Mouse (Mus musculus) spleen, adult 18-20 months (tissue): ENCODE data around the gene Arrdc4.

Experiments
- DNase-seq, 2 experiments: peaks; one replicate each; pipeline ENCODE4 v3.0.0; 2022; ENCODE audit warnings: mixed read lengths in 2 of 2

Arrdc4 gene

DNA sequence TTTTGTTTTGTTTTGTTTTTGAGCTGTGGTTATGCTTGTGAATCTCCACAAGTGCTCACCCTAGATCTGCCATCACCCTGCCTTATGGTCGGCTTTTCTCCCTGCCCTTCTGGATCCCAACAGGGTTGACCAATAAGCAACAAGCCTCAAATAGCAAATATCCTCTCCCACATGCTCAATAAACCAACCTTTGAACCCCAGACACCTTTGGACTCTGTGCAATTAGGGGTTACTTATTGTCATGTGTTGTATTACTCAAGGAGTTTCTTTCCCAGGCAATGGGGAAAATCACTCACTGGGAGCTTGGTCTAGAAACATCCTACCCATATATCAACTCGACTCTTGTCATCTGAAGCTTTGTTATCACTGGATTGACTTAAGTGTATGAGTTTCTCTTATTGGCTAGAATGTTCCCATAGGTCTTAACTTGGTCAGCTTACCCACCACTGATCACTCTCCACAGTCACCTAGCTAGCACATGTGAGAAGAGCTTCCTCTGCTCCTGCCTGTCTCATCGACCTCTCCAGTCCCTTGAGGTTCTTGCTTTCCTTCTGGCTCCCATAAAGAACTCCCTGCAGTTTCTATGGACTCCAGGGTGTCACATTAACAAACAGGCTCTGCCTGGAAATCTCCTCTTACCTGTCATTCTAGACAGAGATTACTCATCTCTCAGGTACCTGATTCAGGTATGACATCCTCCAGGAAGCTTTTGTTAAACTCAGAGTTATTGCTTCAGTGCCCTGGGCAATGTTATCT is 40.3 kb downstream of the Arrdc4 start:
- no peak for DNase-seq

DNA sequence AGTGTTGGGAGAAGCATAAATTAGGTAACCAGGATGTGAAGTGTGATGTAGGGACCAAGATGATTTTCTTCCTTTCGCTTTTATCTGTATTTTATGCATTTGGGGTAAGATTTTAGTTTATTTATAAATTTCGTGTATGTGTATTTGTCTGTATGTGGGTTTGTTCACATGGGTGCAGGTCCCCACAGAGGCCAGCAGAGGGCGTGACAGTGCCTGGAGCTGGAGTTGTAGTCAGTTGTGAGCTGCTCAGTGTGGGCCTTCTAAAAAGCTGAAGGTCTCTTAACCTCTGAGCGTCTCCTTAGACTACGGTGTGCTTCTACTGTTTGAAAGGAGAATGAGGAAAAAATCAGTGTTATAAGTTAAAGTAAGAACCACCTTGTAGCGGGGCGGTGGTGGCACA is 43.9 kb downstream of the Arrdc4 start:
- no peak for DNase-seq

DNA sequence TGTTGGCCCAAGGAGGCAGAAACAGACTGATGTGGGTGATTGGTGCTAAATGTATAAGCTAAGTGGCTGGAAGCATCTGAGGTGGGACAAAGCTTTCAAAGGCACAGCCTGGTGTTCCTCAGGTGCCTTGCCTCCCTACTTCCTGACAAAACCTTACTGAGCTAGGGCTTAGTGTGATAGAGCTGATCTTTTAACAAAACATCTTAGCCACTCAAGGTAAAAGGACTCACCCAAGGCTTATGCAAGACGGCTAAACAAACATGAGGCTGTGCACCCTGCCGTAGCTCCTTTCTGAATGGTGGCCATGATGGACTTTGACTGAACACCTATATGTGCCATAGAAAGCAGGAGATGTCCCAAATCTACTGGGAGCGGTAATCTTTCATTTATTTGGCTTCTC is 51.7 kb downstream of the Arrdc4 start:
- DNase-seq: no peak

DNA sequence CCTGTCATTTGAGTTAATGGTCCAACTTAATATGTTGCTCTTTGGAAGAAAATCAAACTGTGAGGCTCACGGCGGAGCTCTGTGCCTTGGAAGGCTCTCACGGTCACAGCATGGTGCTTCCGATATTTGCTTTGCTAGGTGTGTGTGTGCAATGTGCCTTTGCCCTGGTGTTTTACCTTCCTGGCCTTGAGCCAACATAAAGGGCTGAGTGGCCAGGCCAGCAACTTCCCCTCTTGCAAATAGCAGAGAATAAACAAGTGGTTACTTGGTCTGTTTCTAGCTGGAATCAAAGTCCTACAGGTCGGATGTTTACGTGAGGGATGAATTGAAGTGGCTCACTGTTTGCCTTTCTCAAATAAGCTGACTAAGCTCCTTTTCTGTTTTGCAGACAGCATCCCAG is 52.1 kb downstream of the Arrdc4 start:
- no peak for DNase-seq

DNA sequence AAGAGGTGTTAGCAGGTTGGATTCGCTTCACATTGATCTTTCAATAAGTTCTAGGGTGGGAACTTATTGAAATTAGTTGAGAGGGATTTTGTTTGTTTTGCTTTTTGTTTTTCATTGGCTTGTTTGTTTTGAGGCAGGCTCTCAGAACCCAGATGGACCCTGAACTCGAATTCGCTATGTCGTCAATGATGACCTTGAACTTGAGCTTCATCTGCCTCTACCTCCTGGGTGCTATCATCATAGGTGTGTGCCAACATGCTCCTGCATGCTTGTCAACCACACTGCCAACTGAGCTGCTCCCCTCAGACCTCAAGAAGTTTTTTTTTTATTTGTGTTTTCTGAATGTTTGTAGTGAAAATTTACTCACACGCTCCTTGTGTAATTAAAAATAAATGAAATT is 52.6 kb downstream of the Arrdc4 start:
- no peak for DNase-seq

DNA sequence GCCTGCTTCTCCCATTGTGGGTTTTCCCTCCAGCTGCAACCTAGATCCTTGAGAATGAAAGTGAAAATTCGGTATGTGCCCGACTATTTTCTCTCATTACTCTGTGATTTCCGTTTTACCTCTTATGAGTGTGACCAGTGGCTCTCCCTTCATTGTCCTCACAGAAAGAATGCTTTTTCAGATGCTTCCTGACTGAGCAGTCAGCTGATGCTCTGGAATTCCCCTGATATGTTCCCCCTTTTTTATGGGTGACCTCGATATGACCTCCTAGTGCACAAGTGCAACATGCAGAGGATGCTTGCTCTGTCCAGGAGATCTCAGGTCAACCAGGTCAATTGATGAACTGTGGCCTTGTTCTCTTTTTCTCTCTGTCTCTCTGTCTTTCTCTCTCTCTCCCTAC is 56.3 kb downstream of the Arrdc4 start:
- no peak for DNase-seq

DNA sequence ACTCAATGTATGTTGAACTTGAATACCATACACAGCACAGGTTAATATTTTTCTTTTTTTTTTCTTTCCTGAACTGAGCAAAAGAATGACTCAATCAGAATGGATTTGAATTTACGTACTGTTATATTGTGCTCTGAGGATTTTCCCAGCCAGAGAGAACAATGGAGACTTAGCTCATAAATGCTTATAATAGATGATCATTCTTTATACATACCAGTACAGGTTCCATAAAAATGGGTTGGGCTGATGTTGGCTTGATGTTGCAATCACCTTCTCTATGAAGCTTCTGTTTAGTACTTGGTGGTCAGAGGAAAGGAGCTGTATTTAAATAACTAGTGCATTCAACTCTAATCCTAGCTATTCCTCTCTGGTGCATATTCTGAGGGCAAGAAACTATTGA is 57.6 kb downstream of the Arrdc4 start:
- DNase-seq: no peak

DNA sequence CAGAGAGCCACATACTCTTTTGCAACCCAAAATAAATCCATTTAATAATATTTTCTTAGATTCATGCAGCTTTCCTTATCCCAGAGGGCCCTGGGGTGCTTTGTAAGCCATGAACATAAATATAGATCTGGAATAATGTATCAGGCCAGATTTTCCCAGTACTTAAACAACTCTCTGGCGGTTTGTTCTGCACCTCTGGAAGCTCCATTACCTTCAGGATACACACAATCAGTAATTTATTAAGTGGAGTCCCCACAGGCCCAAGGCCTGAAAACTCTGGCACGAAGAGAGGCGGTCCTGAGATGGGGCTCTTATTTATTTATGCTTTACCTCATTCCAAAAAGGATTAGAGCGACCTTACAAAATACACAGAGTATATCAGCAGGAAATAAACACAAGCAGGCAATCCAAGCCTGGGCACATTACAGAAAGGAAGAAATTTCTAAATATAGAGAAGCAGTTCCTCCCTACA is 61.9 kb downstream of the Arrdc4 start:
- DNase-seq: no peak
